Mouse (Mus musculus): ENCODE measurements around the gene Spsb4. TPM values are rescaled to one million over a fixed set of nuclear protein-coding genes. Genes with fewer than 3 reads are reported as not detected.

The Spsb4 gene
- polyA plus RNA-seq, 1 experiment from 2014 or later: 1.2 TPM

DNA sequence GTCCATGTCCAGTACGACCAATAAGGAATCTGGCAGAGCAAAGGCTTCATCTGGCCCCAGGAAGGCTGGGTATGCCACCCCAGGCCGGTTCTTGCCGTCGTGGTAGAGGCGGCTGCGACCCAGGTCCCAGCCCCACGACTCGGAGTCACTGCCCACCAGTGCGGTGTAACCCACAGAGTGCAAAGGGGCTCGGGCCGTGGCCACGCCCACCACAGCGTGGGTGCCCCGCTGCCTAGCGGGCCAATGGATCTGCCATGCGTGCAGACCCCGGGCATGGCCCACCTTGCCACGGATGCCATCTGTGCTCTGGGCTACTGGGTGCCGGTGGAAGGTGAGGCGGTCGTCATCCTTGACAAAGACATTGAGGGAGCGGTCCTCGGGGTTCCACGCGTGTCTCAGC, 22.9 kb downstream of the Spsb4 start:
- Histone ChIP-seq H3K4me2 (no peak overlapping the region), H3K27ac (replicated peaks) (no peak overlapping the region), H3K36me3 (replicated peaks) (no peaks in the 10 kb centered on the region), H3K9ac (no peak overlapping the region), H3K27me3 (no peaks in the 10 kb centered on the region), H3K4me1 (replicated peaks) (no peaks in the 10 kb centered on the region), H3K9me3 (replicated peaks) (no peaks in the 10 kb centered on the region), H3K4me3 (replicated peaks) (no peak overlapping the region)
- 80% methylated on average over 25 of the region's 25 CpGs for WGBS (ENCODE audit: insufficient replicate concordance)
- no peak for ATAC-seq (ENCODE audit: insufficient read depth)

- Histone ChIP-seq H3K4me3 (replicated peaks) (no peak overlapping the region), H3K27me3 (no peaks in the 10 kb centered on the region), H3K4me1 (replicated peaks) (no peaks in the 10 kb centered on the region), H3K36me3 (replicated peaks) (no peaks in the 10 kb centered on the region), H3K4me2 (no peak overlapping the region), H3K9ac (no peak overlapping the region), H3K9me3 (replicated peaks) (no peaks in the 10 kb centered on the region), H3K27ac (replicated peaks) (no peak overlapping the region)
- WGBS (ENCODE audit: insufficient replicate concordance): 62% methylated on average over 9 of the region's 9 CpGs
- no peak for ATAC-seq (ENCODE audit: insufficient read depth)
Observed at GRCm38 (mm10) chr9:96994733-96995132, 23.9 kb downstream of the Spsb4 start.

DNA sequence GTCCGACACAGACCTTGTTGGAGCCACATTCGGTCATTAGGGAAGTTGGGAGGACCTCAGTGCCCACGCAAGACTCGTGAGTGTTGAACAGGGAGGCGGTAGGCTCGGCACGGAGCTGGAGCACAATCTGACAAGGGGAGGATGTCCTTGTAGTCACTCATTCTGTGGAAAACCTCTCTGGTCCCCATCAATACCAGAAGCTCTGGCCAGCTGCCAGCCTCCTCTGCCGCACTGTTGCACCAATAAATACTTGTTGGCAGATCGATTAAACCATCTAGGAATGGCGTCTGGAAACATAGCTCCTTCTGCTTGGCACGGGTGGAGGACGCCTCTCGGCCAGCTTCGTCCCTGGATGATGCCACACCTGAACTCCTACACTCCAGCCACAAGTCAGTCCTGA, 27.5 kb downstream of the Spsb4 start:
- no peak for ATAC-seq (ENCODE audit: insufficient read depth)
- H3K27ac ChIP-seq (replicated peaks): no peak overlapping the region
- H3K9ac ChIP-seq: no peak overlapping the region
- no peaks in the 10 kb centered on the region for H3K9me3 ChIP-seq (replicated peaks)
- H3K4me3 ChIP-seq (replicated peaks): no peak overlapping the region
- H3K27me3 ChIP-seq: no peaks in the 10 kb centered on the region
- WGBS (ENCODE audit: insufficient replicate concordance): 73% methylated on average over 14 of the region's 14 CpGs
- no peak overlapping the region for H3K4me2 ChIP-seq
- no peaks in the 10 kb centered on the region for H3K36me3 ChIP-seq (replicated peaks)
- no peaks in the 10 kb centered on the region for H3K4me1 ChIP-seq (replicated peaks)

DNA sequence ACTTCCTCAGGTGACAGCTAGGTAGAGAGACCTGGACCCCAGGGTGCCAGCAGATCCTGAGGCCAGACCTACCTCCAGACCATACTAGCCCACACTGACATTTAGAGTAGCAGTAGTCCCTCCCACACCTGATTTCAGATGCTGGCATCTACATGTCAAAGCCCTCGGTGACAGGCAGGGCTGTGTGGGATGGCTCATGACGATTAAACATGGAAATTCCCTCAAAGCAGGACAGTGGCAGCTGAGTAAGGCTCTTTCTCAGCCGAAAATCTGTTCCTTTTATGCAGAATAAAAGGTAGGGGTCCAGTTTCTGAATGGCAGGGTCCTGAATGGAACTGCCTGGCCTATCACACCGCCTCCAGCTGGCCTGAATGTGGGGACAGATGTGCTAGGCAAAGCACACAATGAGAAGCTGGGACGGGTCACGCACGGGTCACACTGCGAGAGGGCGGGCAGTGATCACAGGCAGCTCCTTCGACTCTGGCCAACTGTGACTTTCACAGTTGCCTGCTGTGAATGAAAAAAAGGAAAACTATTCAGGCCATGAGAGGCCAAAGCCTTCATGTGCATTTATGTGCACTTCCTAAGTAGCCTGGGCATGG, 29.2 kb downstream of the Spsb4 start:
- no peaks in the 10 kb centered on the region for H3K4me1 ChIP-seq (replicated peaks)
- no peak overlapping the region for H3K4me2 ChIP-seq
- WGBS (ENCODE audit: insufficient replicate concordance): 49% methylated on average over 10 of the region's 10 CpGs
- no peaks in the 10 kb centered on the region for H3K9me3 ChIP-seq (replicated peaks)
- H3K27ac ChIP-seq (replicated peaks): no peak overlapping the region
- no peak overlapping the region for H3K9ac ChIP-seq
- H3K36me3 ChIP-seq (replicated peaks): no peaks in the 10 kb centered on the region
- no peak for ATAC-seq (ENCODE audit: insufficient read depth)
- H3K27me3 ChIP-seq: no peaks in the 10 kb centered on the region
- H3K4me3 ChIP-seq (replicated peaks): no peak overlapping the region

DNA sequence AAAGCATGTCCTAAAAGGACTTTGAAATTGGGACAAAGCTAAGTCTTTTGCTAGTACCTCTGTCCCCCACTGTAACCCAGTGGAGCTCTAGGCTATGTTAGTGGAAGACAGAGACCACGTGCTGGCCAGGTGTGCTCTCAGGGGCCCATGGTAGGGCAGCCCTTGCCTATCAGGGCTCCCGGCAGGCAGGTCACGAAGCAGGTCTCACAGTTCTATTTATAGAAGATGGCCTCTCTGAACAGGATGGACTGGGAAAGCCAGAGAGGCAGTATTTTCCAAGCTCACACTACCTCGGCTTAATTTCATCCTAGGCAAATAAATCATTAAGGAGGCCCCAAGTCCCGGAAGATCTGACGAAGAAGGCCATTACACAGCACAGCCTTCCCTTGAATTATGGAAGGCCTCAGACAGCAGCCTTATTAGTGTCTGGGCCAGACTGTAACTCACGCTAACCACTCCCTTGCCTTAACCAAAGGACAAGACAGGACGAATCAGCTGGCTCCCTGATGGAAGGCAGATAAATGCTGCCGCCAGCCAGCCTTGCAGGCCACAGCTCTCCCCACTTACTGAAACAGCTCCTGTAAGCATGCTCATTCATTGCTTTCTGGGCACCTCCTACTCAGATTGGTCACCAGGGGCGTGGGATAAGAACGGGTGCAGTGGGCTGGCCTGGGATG, 31.7 kb downstream of the Spsb4 start:
- Histone ChIP-seq H3K4me1 (replicated peaks) (no peaks in the 10 kb centered on the region), H3K4me2 (no peak overlapping the region), H3K9ac (no peak overlapping the region), H3K9me3 (replicated peaks) (no peaks in the 10 kb centered on the region), H3K27ac (replicated peaks) (no peak overlapping the region), H3K36me3 (replicated peaks) (no peaks in the 10 kb centered on the region), H3K4me3 (replicated peaks) (no peak overlapping the region), H3K27me3 (no peaks in the 10 kb centered on the region)
- 55% methylated on average over 11 of the region's 11 CpGs for WGBS (ENCODE audit: insufficient replicate concordance)
- no peak for ATAC-seq (ENCODE audit: insufficient read depth)

GRCm38 (mm10) chr9:96984034-96984433, 34.6 kb downstream of the Spsb4 start:
- no peak for ATAC-seq (ENCODE audit: insufficient read depth)
- Histone ChIP-seq H3K4me2 (no peak overlapping the region), H3K27me3 (no peaks in the 10 kb centered on the region), H3K4me3 (replicated peaks) (no peak overlapping the region), H3K36me3 (replicated peaks) (no peaks in the 10 kb centered on the region), H3K4me1 (replicated peaks) (no peaks in the 10 kb centered on the region; the same call in 1 of the 2 replicates), H3K27ac (replicated peaks) (no peak overlapping the region), H3K9ac (no peak overlapping the region), H3K9me3 (replicated peaks) (no peaks in the 10 kb centered on the region)
- 64% methylated on average over 8 of the region's 8 CpGs for WGBS (ENCODE audit: insufficient replicate concordance)

DNA sequence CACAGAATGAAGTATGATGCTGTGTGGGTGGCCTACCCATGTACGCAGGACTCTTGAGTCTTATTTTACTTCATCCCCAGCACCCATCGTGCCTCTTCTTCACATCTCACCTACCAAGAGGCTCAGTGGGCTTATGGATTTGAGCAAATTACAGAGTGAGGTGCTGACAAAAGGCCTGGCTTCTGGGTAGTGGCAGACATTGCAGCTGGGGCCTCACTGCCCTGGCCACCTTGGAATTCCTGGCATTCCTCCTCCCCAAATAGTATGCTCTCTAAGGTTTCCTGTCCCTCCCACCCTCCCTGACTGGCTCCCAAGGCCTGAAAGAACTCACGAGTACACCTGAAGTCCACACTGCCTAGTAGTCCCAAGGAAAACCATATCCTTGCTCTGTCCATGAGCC, 35.7 kb downstream of the Spsb4 start:
- Histone ChIP-seq H3K4me2 (no peak overlapping the region), H3K27ac (replicated peaks) (no peak overlapping the region), H3K4me3 (replicated peaks) (no peak overlapping the region), H3K9ac (no peak overlapping the region), H3K36me3 (replicated peaks) (no peaks in the 10 kb centered on the region), H3K9me3 (replicated peaks) (no peaks in the 10 kb centered on the region), H3K27me3 (no peaks in the 10 kb centered on the region), H3K4me1 (replicated peaks) (no peaks in the 10 kb centered on the region; the same call in 1 of the 2 replicates)
- WGBS (ENCODE audit: insufficient replicate concordance): 64% methylated on average over 3 of the region's 3 CpGs
- ATAC-seq (ENCODE audit: insufficient read depth): no peak

DNA sequence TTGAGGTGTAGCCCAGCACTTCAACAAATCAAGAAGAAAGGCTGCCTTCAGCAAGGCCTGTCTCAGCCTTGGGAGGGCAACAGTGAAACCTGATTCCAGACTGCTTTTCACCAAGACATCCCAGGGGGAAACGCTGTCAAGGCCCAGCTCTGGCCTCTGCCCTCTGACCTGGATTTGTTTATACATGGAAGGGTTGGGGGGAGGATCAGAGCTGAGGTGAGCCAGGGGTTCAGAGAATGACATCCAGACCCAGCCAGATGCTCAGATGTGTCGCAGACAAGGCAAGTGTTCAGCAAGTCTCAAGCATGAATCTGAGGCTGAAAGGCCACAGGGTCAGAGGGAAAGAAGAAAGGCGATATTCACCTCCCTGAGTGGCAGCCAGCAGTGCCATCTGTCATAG, 36.3 kb downstream of the Spsb4 start:
- Histone ChIP-seq H3K36me3 (replicated peaks) (no peaks in the 10 kb centered on the region), H3K9me3 (replicated peaks) (no peaks in the 10 kb centered on the region), H3K27me3 (no peaks in the 10 kb centered on the region), H3K9ac (no peak overlapping the region), H3K27ac (replicated peaks) (no peak overlapping the region), H3K4me1 (replicated peaks) (no peaks in the 10 kb centered on the region; the same call in 1 of the 2 replicates), H3K4me3 (replicated peaks) (no peak overlapping the region), H3K4me2 (no peak overlapping the region)
- WGBS (ENCODE audit: insufficient replicate concordance): 36% methylated on average over 3 of the region's 3 CpGs
- ATAC-seq (ENCODE audit: insufficient read depth): no peak

DNA sequence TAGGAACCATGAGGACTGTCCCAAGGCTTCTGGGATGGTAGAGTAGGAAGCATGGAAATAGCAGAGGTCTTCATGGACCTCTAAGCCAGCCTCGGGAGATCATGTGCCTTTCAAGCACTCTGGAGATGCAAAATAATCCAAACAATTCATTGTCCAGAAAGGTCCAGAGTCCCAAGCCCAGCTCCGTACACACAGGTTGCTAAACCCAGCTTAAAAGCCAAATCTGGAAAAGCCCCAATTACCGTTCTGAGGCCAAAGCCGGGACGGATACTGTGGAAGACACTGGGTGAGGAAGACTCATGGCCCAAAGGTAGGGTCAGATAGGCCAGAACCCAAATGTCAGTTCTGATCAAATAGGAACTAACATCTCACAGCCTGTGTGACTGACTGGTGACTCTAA, 36.8 kb downstream of the Spsb4 start:
- 73% methylated on average over 5 of the region's 5 CpGs for WGBS (ENCODE audit: insufficient replicate concordance)
- Histone ChIP-seq H3K9me3 (replicated peaks) (no peaks in the 10 kb centered on the region), H3K9ac (no peak overlapping the region), H3K36me3 (replicated peaks) (no peaks in the 10 kb centered on the region), H3K4me2 (no peak overlapping the region), H3K4me1 (replicated peaks) (no peaks in the 10 kb centered on the region; the same call in 1 of the 2 replicates), H3K27ac (replicated peaks) (no peak overlapping the region), H3K27me3 (no peaks in the 10 kb centered on the region), H3K4me3 (replicated peaks) (no peak overlapping the region)
- ATAC-seq (ENCODE audit: insufficient read depth): no peak

DNA sequence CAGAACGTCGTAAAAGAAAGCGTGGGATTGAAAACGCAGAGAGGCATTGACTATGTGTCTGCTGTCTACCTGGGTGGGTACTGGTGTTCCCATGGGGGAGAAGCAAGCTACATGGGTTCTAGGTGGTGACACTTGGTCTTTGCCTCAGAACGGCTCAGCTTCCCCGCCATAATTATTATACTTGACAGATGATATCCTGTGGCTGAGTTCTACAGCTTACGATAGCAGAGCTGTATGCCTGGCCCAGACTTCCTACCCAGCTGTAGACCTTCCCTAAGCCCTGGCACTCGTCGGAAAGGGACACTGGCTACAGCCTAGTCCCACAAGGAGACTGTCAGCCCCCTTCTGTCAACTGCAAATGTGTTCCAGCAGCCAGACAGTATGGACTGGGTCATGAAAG, 37.5 kb downstream of the Spsb4 start:
- no peaks in the 10 kb centered on the region for H3K36me3 ChIP-seq (replicated peaks)
- H3K4me3 ChIP-seq (replicated peaks): no peak overlapping the region
- H3K9ac ChIP-seq: no peak overlapping the region
- 40% methylated on average over 9 of the region's 9 CpGs for WGBS (ENCODE audit: insufficient replicate concordance)
- H3K27me3 ChIP-seq: no peaks in the 10 kb centered on the region
- ATAC-seq (ENCODE audit: insufficient read depth): no peak
- no peak overlapping the region for H3K4me2 ChIP-seq
- H3K27ac ChIP-seq (replicated peaks): no peak overlapping the region
- H3K9me3 ChIP-seq (replicated peaks): no peaks in the 10 kb centered on the region
- H3K4me1 ChIP-seq (replicated peaks): no peaks in the 10 kb centered on the region; the same call in 1 of the 2 replicates

- no peaks in the 10 kb centered on the region for H3K9me3 ChIP-seq (replicated peaks)
- no peaks in the 10 kb centered on the region for H3K36me3 ChIP-seq (replicated peaks)
- no peak overlapping the region for H3K9ac ChIP-seq
- no peak for ATAC-seq (ENCODE audit: insufficient read depth)
- H3K4me3 ChIP-seq (replicated peaks): no peak overlapping the region
- no peak overlapping the region for H3K27ac ChIP-seq (replicated peaks)
- H3K4me2 ChIP-seq: no peak overlapping the region
- H3K4me1 ChIP-seq (replicated peaks): no peaks in the 10 kb centered on the region; the same call in 1 of the 2 replicates
- WGBS (ENCODE audit: insufficient replicate concordance): 53% methylated on average over 10 of the region's 10 CpGs
- no peaks in the 10 kb centered on the region for H3K27me3 ChIP-seq
Observed at GRCm38 (mm10) chr9:96980037-96980997, 38.3 kb downstream of the Spsb4 start.

All from liver, embryonic 15.5 days (tissue).